Mouse (Mus musculus) spleen, adult 2 months (tissue): ENCODE data around the gene Syt3.

Source experiments
- CTCF ChIP-seq: fragments of 200-500 bp; IDR thresholded peaks from 2 replicates; pipeline ENCODE4 v1.5.1; 2011; ENCODE audit warnings: mild to moderate bottlenecking, inconsistent platforms; ENCODE audit not compliant: insufficient read depth, insufficient read length, insufficient replicate concordance; ENCODE audit errors: extremely low read depth
- POLR2A ChIP-seq: fragments of 200-500 bp; IDR thresholded peaks from 2 replicates; pipeline ENCODE4 v1.6.1; 2011; ENCODE audit warnings: low read depth, low read length, inconsistent platforms

DNA sequence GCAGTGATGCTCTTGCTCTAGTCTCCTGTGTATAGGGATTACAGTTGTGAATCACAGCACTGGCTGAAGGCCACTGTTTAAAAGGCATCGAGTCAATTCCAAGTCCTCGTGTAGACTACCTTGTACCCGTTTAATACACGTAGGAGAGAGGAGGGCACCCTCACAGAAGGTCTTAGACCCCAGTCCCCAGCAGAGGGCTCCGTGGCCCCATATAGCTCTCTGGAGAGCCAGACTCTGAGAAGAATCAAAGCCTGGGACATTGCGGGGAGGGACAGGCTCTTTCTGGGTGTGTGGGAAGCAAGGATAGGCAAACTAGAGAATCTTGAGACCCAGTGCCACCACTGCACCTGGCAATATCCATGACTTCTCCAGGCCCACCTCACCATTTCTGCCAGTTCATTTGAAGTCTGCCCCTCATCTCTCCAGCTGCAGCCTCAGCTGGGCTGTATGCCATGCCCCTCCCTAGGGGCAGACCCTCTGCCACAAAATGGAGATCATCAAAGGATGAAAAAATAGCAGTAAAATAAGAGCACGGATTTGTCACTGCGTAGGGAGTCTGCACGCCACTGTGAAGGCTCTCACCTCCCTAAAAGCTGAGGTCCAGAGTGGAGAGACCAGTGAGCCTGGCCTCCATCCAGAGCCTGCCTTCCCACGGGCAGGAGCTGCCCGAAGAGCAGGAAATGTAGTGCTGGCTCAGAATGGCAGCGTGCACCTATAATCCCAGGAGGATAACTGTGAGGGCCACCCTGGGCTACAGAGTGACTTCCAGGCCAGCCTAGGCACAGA is 62.4 kb downstream of the Syt3 start:
- TF ChIP-seq POLR2A (no peak), CTCF (no peak)
